Mouse (Mus musculus) heart, postnatal 4 days (tissue): ENCODE measurements around the gene Pik3c2b. TPM values are rescaled to one million over a fixed set of nuclear protein-coding genes. Genes with fewer than 3 reads are reported as not detected.
"Not testable (repeated sequence)": the region's sequence is repeated elsewhere in the genome, so short reads cannot be mapped to it uniquely, and the experiment has no call there.

Source experiments
- DNase-seq: peaks from one replicate; pipeline ENCODE4 v3.0.0; 2021
- total RNA-seq, 2 experiments: library from RNA; stranded (reverse); gene quantifications; 2 replicates each; pipeline ENCODE4 v1.2.3; 2021

The Pik3c2b gene
- 10 to 100 TPM; 29.8 to 30.8 TPM for total RNA-seq

GRCm38 (mm10) chr1:133045011-133045860 is at the start of gene Pik3c2b:
Pik3c2b (plus strand) TSS chr1:133045667.
- no peak for DNase-seq

GRCm38 (mm10) chr1:133000347-133000746 is 45.1 kb upstream of the Pik3c2b start:
- DNase-seq = no peak

GRCm38 (mm10) chr1:133006571-133006970 is 38.9 kb upstream of the Pik3c2b start:
- DNase-seq = no peak

- no peak for DNase-seq
Measured at GRCm38 (mm10) chr1:133011955-133012841, 33.3 kb upstream of the Pik3c2b start.

GRCm38 (mm10) chr1:133013331-133013730 is 32.1 kb upstream of the Pik3c2b start:
- no peak for DNase-seq

- DNase-seq = no peak
Measured at GRCm38 (mm10) chr1:133014196-133014595, 31.3 kb upstream of the Pik3c2b start.

GRCm38 (mm10) chr1:133016775-133017428 is 28.6 kb upstream of the Pik3c2b start:
- DNase-seq = no peak

- no peak for DNase-seq
Measured at GRCm38 (mm10) chr1:133018580-133018979, 26.9 kb upstream of the Pik3c2b start.

GRCm38 (mm10) chr1:133019312-133019711 is 26.2 kb upstream of the Pik3c2b start:
- DNase-seq = no peak

GRCm38 (mm10) chr1:133020137-133020894 is 25.2 kb upstream of the Pik3c2b start:
- DNase-seq = no peak

GRCm38 (mm10) chr1:133021391-133021790 is 24.1 kb upstream of the Pik3c2b start:
- DNase-seq = no peak

GRCm38 (mm10) chr1:133021971-133022370 is 23.5 kb upstream of the Pik3c2b start:
- DNase-seq = not testable (repeated sequence)

- not testable (repeated sequence) for DNase-seq
Measured at GRCm38 (mm10) chr1:133023723-133024122, 21.7 kb upstream of the Pik3c2b start.

- no peak for DNase-seq
Measured at GRCm38 (mm10) chr1:133024426-133024825, 21.0 kb upstream of the Pik3c2b start.

GRCm38 (mm10) chr1:133025051-133025795 is 20.2 kb upstream of the Pik3c2b start:
- peak; percentile 89 for DNase-seq

- DNase-seq = peak; percentile 18
Measured at GRCm38 (mm10) chr1:133025796-133026190, 19.7 kb upstream of the Pik3c2b start.

- no peak for DNase-seq
Measured at GRCm38 (mm10) chr1:133027126-133027525, 18.3 kb upstream of the Pik3c2b start.

GRCm38 (mm10) chr1:133027980-133028379 is 17.5 kb upstream of the Pik3c2b start:
- DNase-seq = no peak

GRCm38 (mm10) chr1:133029744-133030143 is 15.7 kb upstream of the Pik3c2b start:
- no peak for DNase-seq

GRCm38 (mm10) chr1:133030461-133030860 is 15.0 kb upstream of the Pik3c2b start, which contains the start of gene Mdm4:
Mdm4 (minus strand) TSS chr1:133030561.
- DNase-seq = no peak

GRCm38 (mm10) chr1:133032981-133033315 is 12.5 kb upstream of the Pik3c2b start:
- no peak for DNase-seq
